Mouse (Mus musculus): ENCODE data around the gene Cdx4.

Cdx4 gene

GRCm38 (mm10) chrX:103321146-103321545, at the start of gene Cdx4:
TSS of gene Cdx4 (plus strand) at chrX:103321398.
- no peak for DNase-seq (ENCODE audit: inconsistent age in 2 of 2, low spot score in 1 of 2)

DNA sequence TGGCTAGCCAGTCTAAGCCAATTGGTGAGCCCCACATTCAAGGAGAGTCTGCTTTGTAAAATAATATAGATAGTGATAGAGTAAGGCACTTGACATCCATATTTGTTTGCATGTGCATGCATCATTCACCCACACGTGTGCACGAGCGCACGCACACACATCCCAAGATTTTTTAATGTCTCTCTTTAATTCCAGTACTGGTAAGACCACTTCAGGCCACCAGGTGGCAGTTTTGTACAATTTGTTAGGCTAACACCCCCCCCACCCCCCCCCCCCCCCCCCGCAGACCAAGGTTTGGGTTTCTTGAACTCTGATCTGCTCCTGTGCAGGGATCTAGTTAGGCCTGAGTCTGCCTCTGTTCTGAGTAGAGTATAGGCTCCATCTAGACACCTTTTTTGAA, 46.9 kb upstream of the Cdx4 start:
- peak; percentile 6 to 22 for DNase-seq (ENCODE audit: inconsistent age in 2 of 2, low spot score in 1 of 2)

DNA sequence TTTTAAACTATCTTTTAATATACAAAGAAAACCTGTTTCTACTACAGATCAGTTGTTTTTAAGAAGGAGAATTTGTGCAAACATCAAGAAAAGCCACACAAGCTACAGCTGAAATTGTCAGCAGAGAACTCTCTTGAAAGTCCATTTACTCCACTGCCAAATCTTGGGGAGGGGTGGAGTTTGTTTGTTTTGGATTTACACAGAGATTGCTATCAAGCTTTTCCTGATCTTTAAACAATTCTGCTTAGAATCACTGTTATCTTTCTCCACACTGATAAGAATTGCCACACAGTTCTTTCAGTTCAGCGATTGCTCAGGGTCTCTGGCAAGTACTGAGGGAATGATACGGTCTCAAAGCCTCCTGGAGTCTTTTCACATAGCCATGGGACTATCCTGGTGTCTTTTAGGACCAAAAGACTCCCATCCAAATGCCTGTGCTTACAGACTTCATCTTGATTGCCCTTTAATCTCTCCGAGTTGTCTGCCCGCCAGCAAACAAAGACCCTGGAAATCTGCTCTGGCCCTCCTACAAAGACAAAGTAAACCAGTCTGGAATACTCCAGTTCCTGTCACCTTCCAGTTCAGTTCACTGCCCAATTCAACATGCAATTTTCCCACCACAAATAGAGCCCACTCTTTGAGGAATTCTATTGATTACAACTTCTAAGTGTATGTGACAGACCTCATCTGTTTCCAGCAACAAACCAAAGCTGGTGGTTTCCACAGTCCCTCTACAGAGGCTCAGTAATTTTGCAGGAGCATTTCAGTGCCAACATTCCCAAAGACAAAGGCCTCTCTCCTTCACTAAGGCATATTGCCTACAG, 34.1 kb upstream of the Cdx4 start:
- DNase-seq (ENCODE audit: inconsistent age in 2 of 2, low spot score in 1 of 2) = no peak

DNA sequence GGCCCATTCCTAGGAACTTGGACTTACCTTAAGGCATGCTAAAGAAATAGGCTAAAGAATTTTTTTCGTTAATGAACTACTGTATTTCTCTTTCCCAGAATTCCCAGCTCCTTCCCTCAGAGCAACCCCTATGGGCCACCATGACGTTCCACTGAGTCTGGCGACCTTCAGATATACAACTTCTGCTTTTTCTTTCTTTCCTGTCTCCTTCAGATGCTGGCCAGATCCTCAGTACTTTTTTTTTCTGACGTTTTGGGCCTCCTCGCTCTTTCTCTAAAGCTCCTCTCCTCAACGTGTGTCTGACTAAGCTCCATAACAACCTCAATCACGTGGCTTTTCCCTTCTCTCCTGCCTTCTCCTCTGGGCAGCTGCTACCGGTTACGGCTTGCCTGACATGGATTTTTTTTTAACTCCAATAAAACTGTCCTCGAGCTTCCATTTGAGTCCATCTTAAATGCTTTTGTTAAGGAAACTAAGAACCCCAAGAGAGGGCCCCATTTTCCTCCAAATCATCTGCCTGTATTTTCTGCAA, 33.3 kb upstream of the Cdx4 start:
- no peak for DNase-seq (ENCODE audit: inconsistent age in 2 of 2, low spot score in 1 of 2)

DNA sequence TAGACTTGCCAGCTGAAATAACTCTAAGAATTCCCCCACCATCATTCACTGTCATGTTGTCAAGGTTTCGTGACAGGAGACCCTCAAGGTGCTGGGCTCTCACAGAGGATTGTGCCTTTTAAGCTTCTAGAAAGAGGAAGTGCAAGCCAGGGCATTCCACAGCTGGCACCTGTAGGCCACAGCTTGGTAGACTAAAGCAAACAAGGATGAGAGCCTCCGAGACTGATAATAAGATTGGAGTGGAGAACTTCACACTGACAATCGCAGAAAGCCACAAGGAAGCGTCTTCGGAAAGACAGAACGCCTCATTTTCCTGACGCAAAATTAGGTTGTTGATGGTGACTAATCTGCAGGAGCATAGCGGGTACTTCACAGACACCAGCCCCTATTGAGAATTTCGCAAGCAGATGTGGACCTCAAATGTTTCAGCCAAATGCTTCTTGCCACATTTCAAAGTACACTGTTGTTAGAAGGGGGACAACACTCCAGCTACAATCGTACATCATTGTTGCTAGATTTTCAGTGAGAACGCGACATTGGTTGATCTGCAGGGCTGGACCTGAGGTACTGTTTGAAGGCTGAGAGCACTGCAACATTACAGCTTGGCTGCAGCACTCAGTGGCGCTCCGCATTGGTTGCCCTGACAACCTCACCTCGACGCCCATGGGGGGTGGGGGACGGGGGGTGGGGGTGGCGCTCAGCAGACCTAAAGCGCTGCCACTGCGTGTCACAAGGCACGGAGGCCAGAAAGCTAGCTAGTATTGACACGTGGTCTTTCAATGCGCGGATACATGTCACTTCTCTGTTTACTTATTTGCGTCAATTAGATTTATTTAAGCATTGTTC, 32.5 kb upstream of the Cdx4 start:
- DNase-seq (ENCODE audit: inconsistent age in 2 of 2, low spot score in 1 of 2) = peak in 1 of 2 experiments; percentile 30

GRCm38 (mm10) chrX:103298937-103299336, 22.3 kb upstream of the Cdx4 start:
- DNase-seq (ENCODE audit: inconsistent age in 2 of 2, low spot score in 1 of 2) = no peak

GRCm38 (mm10) chrX:103308262-103308661, 12.9 kb upstream of the Cdx4 start:
- no peak for DNase-seq (ENCODE audit: inconsistent age in 2 of 2, low spot score in 1 of 2)

GRCm38 (mm10) chrX:103311723-103312122, 9.5 kb upstream of the Cdx4 start:
- DNase-seq (ENCODE audit: inconsistent age in 2 of 2, low spot score in 1 of 2) = no peak

DNA sequence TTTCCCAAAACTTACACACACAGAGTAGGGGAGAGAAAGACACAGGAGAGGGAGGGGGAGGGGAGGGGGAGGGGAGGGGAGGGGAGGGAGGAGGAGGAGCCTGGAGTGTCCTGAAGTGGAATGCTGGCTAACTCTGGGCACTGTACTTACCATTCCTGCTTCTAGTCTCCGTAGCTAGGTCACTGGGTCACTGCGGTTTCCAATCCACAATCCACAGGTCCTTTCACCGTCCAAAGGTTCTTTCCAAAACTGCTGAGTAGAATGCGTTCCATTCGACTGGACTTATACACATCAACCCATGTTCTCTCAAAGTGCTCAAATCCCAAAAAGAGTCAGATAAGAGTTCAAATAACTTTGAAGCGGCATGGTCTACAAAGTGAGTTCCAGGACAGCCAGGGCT, 7.1 kb upstream of the Cdx4 start:
- no peak for DNase-seq (ENCODE audit: inconsistent age in 2 of 2, low spot score in 1 of 2)

GRCm38 (mm10) chrX:103325900-103326299, 4.7 kb downstream of the Cdx4 start:
- no peak for DNase-seq (ENCODE audit: inconsistent age in 2 of 2, low spot score in 1 of 2)

DNA sequence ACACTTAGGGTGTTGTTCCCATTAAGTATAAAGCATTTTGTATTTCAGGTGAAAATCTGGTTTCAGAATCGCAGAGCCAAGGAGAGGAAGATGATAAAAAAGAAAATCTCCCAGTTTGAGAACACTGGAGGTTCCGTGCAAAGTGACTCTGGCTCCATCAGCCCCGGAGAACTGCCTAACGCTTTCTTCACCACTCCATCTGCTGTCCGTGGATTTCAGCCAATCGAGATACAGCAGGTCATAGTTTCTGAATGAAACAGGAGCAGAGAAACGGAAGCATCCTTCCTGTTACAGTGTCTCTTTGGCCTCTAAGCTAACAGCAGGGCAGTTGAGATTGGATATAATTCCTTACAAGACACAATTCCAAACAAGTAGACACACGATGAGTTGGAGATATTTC, 8.2 kb downstream of the Cdx4 start:
- no peak for DNase-seq (ENCODE audit: inconsistent age in 2 of 2, low spot score in 1 of 2)

DNA sequence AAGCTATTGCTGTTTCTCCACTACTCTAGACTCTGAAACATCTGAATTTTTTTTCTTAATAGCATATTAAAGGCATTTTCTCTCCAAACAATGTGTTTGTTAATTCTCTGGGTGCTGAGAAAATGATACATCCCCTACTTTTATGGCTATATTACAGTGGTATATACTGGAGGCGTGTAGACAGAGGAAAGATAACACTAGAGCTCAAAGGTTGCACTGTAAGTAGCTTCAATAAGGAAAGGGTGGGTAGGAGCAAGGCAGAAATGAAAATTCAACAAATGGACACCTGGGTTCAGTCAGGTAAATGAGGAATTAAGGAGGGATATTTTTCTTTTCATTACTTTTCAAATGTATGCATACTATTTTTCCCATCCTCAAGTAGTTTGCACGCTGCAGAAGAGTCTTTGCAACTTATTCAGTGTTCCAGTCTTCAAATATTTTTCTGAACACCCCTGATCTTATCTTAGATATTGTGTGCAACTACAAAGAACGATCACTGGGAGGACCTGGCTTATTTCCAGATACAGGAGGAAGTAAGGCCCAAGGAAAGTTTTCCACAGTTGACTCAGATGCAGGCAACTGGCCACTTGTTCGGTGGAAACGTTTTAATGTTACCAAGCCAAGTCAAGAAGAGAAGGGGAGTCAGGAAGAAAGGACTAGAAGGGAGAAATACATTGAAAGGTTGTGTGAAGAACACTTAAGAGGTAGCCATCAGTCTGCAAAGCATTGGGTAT, 10.1 kb downstream of the Cdx4 start:
- DNase-seq (ENCODE audit: inconsistent age in 2 of 2, low spot score in 1 of 2) = no peak

GRCm38 (mm10) chrX:103341369-103342113, 20.3 kb downstream of the Cdx4 start:
- DNase-seq (ENCODE audit: inconsistent age in 2 of 2, low spot score in 1 of 2) = no peak

GRCm38 (mm10) chrX:103355784-103356183, 34.6 kb downstream of the Cdx4 start:
- DNase-seq (ENCODE audit: inconsistent age in 2 of 2, low spot score in 1 of 2) = no peak

GRCm38 (mm10) chrX:103356287-103356686, 35.1 kb downstream of the Cdx4 start, which contains the start of gene Chic1:
TSS of gene Chic1 (plus strand) at chrX:103356476.
- DNase-seq (ENCODE audit: inconsistent age in 2 of 2, low spot score in 1 of 2) = peak; percentile 80 to 88

- peak in 1 of 2 experiments; percentile 52 for DNase-seq (ENCODE audit: inconsistent age in 2 of 2, low spot score in 1 of 2)
Measured at GRCm38 (mm10) chrX:103356761-103357236, 35.6 kb downstream of the Cdx4 start.

DNA sequence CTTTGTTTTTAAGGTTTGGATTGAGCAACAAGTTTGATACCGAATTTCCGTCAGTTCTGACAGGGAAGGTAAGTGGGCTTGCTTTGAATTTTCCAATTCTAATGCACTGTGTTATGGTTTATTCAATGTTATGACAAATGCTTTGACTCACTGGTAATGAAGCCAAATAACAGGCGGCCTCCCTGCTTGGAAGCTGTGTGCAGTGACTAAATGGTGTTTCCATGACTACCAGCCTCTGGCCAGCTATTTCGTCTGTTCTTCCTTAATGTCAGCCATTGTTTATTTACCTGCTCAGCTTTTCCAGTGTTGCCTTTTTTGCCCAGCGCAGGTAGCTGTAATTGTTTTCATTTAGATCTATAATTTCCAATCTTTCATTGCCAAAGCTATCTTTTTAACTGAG, 45.0 kb downstream of the Cdx4 start:
- DNase-seq (ENCODE audit: inconsistent age in 2 of 2, low spot score in 1 of 2) = peak; percentile 48 to 72

DNA sequence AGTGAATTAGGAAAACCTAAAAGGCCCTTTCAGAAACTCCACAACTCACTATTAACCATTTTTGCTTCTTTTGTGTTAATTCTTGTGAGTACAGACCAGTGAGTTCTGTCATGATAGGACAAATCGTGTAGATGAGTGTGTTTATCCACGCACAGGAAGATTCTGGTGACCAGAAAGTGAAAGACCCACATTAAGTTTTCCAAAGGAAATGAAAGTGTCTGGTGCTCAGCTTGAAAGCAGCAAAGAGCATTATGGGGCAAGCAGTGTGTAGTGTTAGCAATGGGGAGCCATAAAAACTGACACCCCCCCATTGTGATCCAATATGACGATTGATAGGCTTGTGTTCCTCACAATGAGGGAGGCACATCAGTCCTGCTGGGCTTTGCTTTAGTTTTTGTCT, 47.5 kb downstream of the Cdx4 start:
- no peak for DNase-seq (ENCODE audit: inconsistent age in 2 of 2, low spot score in 1 of 2)

- no peak for DNase-seq (ENCODE audit: inconsistent age in 2 of 2, low spot score in 1 of 2)
Measured at GRCm38 (mm10) chrX:103371221-103371620, 50.0 kb downstream of the Cdx4 start.

DNA sequence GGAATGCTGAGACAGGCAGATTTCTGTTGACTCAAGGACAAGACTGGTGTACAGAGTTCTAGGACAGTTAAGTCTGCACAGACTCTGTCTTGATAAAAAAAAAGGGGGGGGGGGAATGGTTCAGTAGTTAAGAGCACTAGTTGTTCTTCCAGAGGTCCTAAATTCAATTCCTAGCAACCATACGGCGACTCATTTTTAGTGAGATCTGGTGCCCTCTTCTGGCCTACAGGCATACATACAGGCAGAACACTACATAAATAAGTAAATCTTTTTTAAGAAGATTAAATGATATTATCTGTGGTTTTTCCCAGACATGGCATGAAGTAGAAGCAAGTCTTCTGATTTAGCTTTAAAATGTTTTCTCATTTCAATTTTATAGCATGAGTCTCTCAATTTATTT, 50.4 kb downstream of the Cdx4 start:
- DNase-seq (ENCODE audit: inconsistent age in 2 of 2, low spot score in 1 of 2) = no peak

All from adrenal gland, adult (tissue).